Mouse (Mus musculus): ENCODE data around the gene Ddx42.

The Ddx42 gene

DNA sequence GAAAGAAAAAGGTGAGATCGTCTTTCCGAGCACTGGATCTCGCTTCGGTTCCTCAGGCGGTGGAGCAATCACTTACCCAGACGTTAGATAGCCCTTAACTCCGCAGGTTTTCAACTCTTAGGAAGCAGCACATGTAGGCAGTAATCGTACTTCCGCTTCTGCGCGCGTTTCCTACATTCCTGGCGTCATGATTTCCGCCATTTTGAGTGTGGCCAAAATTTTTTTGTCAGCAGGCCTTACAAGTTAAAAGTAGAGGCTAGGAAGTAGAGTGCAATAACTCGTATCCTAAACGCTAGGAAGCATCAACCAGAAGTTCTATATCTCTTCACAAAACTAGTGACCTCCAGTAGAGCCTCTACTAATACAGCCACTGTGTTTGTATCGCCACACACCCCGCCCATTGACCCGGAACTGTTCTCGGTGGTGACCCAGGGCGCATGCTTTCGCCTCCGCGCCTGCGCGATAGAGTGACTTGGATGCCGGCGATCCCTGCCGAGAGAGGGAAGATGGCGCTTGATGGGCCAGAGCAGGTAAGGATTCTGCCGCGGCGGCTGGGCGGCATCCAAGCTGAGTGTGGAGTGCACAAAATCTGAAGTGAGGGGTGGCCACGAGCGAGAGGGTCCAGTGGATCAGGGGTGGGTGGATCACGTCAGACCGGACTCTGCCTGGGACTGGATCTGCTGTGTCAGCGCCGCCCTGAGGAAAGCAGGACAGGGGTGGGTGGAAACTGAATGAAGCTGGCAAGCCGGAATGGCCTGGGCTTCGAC, 39.1 kb downstream of the Ddx42 start, which contains the start of the genes Ftsj3 and Psmc5:
Ftsj3 (minus strand) TSS at position 395 of the 767 bp plus-strand sequence.
Psmc5 (plus strand) TSS at position 470 of the 767 bp plus-strand sequence.
- no peak for TF ChIP-seq GATA4 (IDR thresholded peaks at IDR 0.05; ENCODE audit: insufficient replicate concordance, low read length)

DNA sequence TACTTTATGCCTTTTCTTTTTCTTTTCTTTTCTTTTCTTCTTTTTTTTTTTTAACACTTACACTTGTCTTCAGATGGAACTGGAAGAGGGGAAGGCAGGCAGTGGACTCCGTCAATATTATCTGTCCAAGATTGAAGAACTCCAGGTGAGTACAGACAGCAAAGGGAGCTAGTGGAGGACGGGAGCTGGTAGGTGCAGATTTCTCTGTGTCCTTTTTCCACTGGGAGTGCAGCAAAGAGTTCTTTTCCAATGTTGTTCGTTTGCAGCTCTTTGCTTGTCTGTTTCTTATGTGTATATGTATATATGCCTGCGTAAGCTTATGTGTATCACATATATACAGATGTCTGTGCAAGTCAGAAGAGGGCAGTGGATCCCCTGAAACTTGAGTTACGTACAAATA, 40.0 kb downstream of the Ddx42 start:
- TF ChIP-seq GATA4 (IDR thresholded peaks at IDR 0.05; ENCODE audit: insufficient replicate concordance, low read length): no peak

DNA sequence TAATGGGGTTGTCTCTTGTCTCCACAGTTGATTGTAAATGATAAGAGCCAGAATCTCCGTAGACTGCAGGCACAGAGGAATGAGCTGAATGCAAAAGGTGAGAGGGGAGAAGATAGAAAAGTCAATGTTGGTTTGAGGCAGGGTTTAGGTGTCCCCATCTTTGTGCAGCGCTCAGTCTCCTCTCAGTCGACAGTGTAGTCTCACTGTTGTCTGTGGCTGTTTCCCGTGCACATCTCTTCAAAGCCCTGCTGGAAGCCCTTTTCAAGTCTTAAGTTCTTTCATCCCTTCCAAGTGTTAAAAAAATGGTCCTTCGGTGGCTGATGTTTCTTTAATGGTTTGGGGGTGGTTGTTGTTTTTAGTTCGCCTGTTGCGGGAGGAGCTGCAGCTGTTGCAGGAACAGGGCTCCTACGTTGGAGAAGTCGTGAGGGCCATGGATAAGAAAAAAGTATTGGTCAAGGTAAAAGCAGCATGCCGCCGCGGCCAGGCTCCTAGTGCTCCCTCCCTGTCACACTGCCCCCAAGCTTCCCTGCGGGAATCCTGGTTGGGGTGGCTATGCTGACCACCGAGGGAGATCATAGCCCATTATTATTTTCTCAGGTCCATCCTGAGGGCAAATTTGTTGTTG, 44.2 kb downstream of the Ddx42 start:
- TF ChIP-seq GATA4 (IDR thresholded peaks at IDR 0.05; ENCODE audit: insufficient replicate concordance, low read length): no peak

- no peak for TF ChIP-seq GATA4 (IDR thresholded peaks at IDR 0.05; ENCODE audit: insufficient replicate concordance, low read length)
These were observed 47.2 kb downstream of the Ddx42 start for GRCm38 (mm10) chr11:106263963-106264362.

DNA sequence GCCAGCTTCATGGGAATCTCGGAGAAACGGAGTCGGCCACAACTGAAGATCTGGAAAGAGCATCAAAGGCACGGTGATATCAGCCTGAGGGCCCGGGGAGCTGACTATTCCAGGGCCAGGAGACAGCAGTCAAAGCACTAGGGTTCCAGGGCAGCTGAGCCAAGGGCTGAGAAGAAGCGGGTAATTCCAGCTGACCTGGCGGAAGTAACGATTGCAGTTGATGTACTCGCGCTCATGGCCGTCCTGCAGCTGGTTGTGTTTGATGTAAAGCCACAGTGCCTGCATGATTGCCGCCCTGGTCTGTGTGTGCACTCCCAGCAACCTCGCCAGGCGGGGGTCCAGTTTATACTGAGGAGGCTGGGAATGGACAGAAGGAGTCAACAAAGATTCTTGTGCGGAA, 48.3 kb downstream of the Ddx42 start:
- TF ChIP-seq GATA4 (IDR thresholded peaks at IDR 0.05; ENCODE audit: insufficient replicate concordance, low read length): no peak

- no peak for TF ChIP-seq GATA4 (IDR thresholded peaks at IDR 0.05; ENCODE audit: insufficient replicate concordance, low read length)
These were observed 48.8 kb downstream of the Ddx42 start for GRCm38 (mm10) chr11:106265570-106265969.

GRCm38 (mm10) chr11:106266431-106266830, 49.7 kb downstream of the Ddx42 start:
- TF ChIP-seq GATA4 (IDR thresholded peaks at IDR 0.05; ENCODE audit: insufficient replicate concordance, low read length): no peak

- no peak for TF ChIP-seq GATA4 (IDR thresholded peaks at IDR 0.05; ENCODE audit: insufficient replicate concordance, low read length)
These were observed 50.7 kb downstream of the Ddx42 start for GRCm38 (mm10) chr11:106267311-106267852.

- no peak for TF ChIP-seq GATA4 (IDR thresholded peaks at IDR 0.05; ENCODE audit: insufficient replicate concordance, low read length)
These were observed 51.1 kb downstream of the Ddx42 start for GRCm38 (mm10) chr11:106267871-106268270.

DNA sequence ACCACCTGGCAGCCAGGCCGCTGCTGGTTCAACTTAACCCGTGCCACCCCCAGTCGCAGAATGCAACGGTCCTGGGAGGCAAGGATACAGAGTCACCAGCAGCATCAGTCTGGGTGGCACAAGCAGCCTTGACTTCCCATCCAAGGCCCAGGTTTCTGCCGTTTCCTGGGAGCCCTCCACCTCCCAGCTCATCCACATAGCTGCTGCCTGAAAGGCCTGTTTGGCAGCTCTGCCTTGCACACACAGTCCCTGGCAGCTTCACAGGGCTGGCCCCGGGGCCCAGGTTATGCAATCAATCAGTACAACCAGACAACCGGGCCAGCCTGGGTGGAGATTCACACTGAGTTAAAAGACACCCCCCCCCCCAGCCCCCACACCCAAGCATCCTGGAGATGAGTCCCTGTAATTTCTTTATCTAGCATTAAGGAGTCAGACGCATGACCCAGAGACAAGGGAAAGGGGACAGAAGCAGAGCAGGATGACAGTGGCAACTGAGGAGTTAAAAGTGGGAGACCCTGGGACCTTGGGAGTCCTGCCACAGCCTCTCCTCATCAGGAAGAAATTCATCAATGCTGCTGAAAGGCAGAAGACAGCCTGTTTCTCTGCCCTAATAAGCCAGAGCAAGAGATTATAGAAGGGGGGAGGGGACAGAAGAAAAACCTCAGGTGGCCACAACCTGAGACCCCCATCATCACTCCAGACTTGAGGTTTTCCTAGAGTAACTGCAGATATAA, 51.8 kb downstream of the Ddx42 start:
- TF ChIP-seq GATA4 (IDR thresholded peaks at IDR 0.05; ENCODE audit: insufficient replicate concordance, low read length): no peak

- no peak for TF ChIP-seq GATA4 (IDR thresholded peaks at IDR 0.05; ENCODE audit: insufficient replicate concordance, low read length)
These were observed 52.3 kb downstream of the Ddx42 start for GRCm38 (mm10) chr11:106269060-106269431.

DNA sequence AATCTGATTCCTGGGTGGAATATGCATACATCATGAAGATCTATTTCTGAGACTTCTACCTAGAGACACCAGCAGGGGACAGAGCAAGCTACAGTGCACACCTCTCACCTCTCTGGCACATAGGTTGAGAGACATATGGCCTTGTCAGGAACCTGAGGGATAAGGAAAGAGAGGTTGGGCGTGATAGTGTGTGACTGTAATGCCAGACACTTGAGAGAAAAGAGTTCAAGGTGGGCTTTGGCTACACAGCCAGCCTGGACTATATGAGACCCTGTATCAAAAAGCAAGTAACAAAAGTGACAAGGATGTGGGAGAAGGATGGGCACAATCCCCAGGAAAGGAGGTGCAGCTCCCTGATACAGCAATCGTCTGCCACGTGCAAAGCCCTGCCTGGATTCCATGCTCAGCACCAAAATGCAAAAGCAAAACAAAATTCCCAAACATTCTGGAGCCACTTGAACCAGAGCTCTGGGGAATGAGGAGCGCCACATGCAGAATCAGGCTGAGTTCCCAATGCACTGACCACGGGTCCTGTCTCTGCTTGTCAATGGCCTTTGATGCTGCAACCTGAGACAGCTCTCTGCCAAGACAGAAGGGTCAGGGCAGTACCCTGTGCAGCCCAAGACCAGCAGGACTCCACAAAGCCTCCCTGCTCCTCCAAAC, 54.5 kb downstream of the Ddx42 start:
- no peak for TF ChIP-seq GATA4 (IDR thresholded peaks at IDR 0.05; ENCODE audit: insufficient replicate concordance, low read length)

DNA sequence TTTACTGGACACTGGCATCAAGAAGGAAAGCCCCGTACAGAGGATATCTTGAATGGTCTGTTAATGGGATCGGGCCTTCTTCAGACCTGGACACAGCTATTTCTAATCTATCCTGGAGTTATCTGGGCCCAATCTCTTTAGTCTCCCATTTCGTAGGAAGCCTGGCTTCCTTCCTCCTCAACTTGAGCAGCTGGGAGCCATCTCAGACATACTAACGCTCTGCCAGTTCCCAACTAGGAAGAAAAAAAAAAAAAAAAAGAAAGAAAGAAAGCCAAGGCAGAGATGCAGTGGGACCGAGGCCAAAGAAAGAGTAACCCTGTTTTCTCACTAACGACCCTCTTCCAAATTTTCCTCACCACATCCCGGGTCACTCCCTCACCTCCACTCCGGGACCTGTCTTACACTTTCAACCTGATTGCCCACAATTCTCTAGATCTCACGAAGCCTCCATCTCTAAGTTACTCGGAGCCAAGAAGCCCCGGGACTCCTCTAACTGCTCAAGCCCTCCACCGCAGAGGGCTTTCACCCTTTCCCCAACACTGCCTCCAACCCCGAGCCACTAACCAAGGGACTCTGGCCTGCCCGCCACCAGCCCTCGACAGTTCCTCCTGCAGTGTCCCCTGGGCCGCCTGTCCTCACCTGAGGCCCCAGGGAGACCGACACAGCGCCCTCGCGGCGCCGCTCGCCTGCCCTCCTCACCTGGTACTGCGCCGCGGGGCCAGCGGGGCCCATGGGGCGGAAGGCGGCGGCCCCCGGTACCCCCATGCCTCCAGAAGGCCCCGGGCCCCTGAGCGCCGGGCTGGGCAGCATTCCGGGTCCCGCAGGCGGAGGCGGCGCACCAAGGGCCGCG, 55.3 kb downstream of the Ddx42 start:
- no peak for TF ChIP-seq GATA4 (IDR thresholded peaks at IDR 0.05; ENCODE audit: insufficient replicate concordance, low read length)

- TF ChIP-seq GATA4 (IDR thresholded peaks at IDR 0.05; ENCODE audit: insufficient replicate concordance, low read length): no peak; the same call in 1 of the 2 replicates
These were observed 56.1 kb downstream of the Ddx42 start, which contains the start of gene Smarcd2 for GRCm38 (mm10) chr11:106272644-106273310. Smarcd2 (minus strand) TSS chr11:106272972.

All from liver, adult (tissue).